Mouse (Mus musculus): ENCODE measurements around the gene Gm3893. TPM values are rescaled to one million over a fixed set of nuclear protein-coding genes. Genes with fewer than 3 reads are reported as not detected.

Gm3893 gene
- polyA plus RNA-seq (2014; fragmentation: Illumina TruSeq; extraction: RNeasy Lipid Tissue Mini Kit (QIAGEN cat#74804); ENCODE audit: low read depth, low replicate concordance): not detected

DNA sequence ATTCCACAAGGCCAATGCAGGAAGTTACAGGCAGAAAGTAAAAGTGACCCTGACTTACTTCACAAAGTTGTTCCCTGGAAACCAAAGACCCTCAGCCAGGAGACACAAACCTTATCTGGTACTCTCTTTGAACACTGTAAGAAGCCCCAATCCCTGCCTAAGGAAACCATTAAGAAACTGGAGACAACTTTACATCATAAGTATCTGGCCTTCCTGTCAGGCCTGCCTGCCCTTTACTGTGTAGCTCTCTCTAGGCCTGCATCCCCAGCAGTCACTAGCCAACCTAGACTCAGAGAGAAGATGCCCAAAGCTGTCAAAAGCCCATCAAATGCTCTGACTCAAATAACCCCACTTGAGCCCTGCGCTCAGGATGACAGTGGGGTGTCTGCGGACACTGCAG, at the start of gene Gm3893:
Gm3893 (plus strand) TSS at position 301 of the 400 bp plus-strand sequence.

DNA sequence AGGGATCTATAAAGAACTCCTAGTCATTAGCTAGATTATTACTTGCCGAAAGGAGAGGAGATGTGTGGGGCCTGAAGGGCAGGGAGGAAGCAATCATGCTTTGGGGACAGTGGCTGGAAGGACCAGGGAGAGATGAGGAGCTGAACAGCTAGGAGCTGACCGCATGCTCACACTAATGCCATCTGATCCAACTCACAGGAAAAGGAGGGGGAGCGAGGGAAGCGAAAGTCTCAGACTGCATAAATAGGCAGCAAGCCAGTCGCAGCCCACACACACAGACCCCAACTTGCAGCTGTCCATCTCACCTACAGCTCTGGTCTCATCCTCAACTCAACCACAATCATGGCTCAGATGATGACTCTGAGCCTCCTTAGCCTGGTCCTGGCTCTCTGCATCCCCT, 23.5 kb downstream of the Gm3893 start, which contains the start of gene Gm13304:
Gm13304 (plus strand) TSS at position 301 of the 400 bp plus-strand sequence.

Other genes starting within 250 kb of the Gm3893 start
- not detected for gene Gm21541, start 187.6 kb upstream of the Gm3893 start, polyA plus RNA-seq (2014; fragmentation: Illumina TruSeq; extraction: RNeasy Lipid Tissue Mini Kit (QIAGEN cat#74804); ENCODE audit: low read depth, low replicate concordance)
- 1.1 TPM for gene Gm20878, start 149.6 kb upstream of the Gm3893 start, polyA plus RNA-seq (2014; fragmentation: Illumina TruSeq; extraction: RNeasy Lipid Tissue Mini Kit (QIAGEN cat#74804); ENCODE audit: low read depth, low replicate concordance)
- gene Fam205a4, start 125.1 kb upstream of the Gm3893 start, polyA plus RNA-seq (2014; fragmentation: Illumina TruSeq; extraction: RNeasy Lipid Tissue Mini Kit (QIAGEN cat#74804); ENCODE audit: low read depth, low replicate concordance): not detected
- gene Gm21093, start 56.5 kb upstream of the Gm3893 start, polyA plus RNA-seq (2014; fragmentation: Illumina TruSeq; extraction: RNeasy Lipid Tissue Mini Kit (QIAGEN cat#74804); ENCODE audit: low read depth, low replicate concordance): not detected
- gene Gm13304, start 23.6 kb downstream of the Gm3893 start, polyA plus RNA-seq (2014; fragmentation: Illumina TruSeq; extraction: RNeasy Lipid Tissue Mini Kit (QIAGEN cat#74804); ENCODE audit: low read depth, low replicate concordance): not detected
- gene Gm13306, start 62.2 kb downstream of the Gm3893 start, polyA plus RNA-seq (2014; fragmentation: Illumina TruSeq; extraction: RNeasy Lipid Tissue Mini Kit (QIAGEN cat#74804); ENCODE audit: low read depth, low replicate concordance): not detected
- gene Gm13305, start 77.4 kb downstream of the Gm3893 start, polyA plus RNA-seq (2014; fragmentation: Illumina TruSeq; extraction: RNeasy Lipid Tissue Mini Kit (QIAGEN cat#74804); ENCODE audit: low read depth, low replicate concordance): not detected
- 0.37 TPM for gene Gm10600, start 149.4 kb downstream of the Gm3893 start, polyA plus RNA-seq (2014; fragmentation: Illumina TruSeq; extraction: RNeasy Lipid Tissue Mini Kit (QIAGEN cat#74804); ENCODE audit: low read depth, low replicate concordance)
- not detected for gene Ccl21b, start 164.6 kb downstream of the Gm3893 start, polyA plus RNA-seq (2014; fragmentation: Illumina TruSeq; extraction: RNeasy Lipid Tissue Mini Kit (QIAGEN cat#74804); ENCODE audit: low read depth, low replicate concordance)
- gene Gm21953, start 203.1 kb downstream of the Gm3893 start, polyA plus RNA-seq (2014; fragmentation: Illumina TruSeq; extraction: RNeasy Lipid Tissue Mini Kit (QIAGEN cat#74804); ENCODE audit: low read depth, low replicate concordance): not detected
- gene Fam205a3, start 227.1 kb downstream of the Gm3893 start, polyA plus RNA-seq (2014; fragmentation: Illumina TruSeq; extraction: RNeasy Lipid Tissue Mini Kit (QIAGEN cat#74804); ENCODE audit: low read depth, low replicate concordance): not detected